Mouse (Mus musculus) megakaryocyte, embryonic 14.5 days (primary cell): ENCODE measurements around the gene Gtpbp8. TPM values are rescaled to one million over a fixed set of nuclear protein-coding genes. Genes with fewer than 3 reads are reported as not detected.

Source experiments
- H3K27me3 ChIP-seq: replicated peaks from 2 replicates; pipeline ENCODE3; 2012; ENCODE audit warnings: inconsistent platforms
- H3K36me3 ChIP-seq: replicated peaks from 2 replicates; pipeline ENCODE3; 2012; ENCODE audit warnings: low read length, inconsistent platforms, mixed read lengths
- H3K4me1 ChIP-seq: 2 replicates; pipeline ENCODE4 v1.6.1; 2012; ENCODE audit warnings: inconsistent platforms
- H3K4me3 ChIP-seq: replicated peaks from 2 replicates; pipeline ENCODE3; 2012; ENCODE audit warnings: moderate library complexity, mild to moderate bottlenecking, inconsistent platforms
- H3K9me3 ChIP-seq: 2 replicates; pipeline ENCODE4 v1.6.1; 2012; ENCODE audit warnings: inconsistent platforms
- FLI1 ChIP-seq: IDR thresholded peaks from 2 replicates; pipeline ENCODE4 v1.6.1; 2012; ENCODE audit warnings: low read length, inconsistent platforms, mixed read lengths
- GATA1 ChIP-seq: IDR thresholded peaks from 3 replicates; pipeline ENCODE4 v1.6.1; 2012; ENCODE audit warnings: mixed read lengths, low read length, inconsistent platforms, borderline replicate concordance
- polyA plus RNA-seq: library from polyadenylated mRNA; stranded (reverse); fragments of >175 nt; gene quantifications from 2 replicates; pipeline ENCODE4 v1.2.3, GENCODE M21; 2012; ENCODE audit warnings: low replicate concordance; ENCODE audit not compliant: insufficient read depth

The Gtpbp8 gene
- polyA plus RNA-seq, 1 experiment = 22.7 TPM

DNA sequence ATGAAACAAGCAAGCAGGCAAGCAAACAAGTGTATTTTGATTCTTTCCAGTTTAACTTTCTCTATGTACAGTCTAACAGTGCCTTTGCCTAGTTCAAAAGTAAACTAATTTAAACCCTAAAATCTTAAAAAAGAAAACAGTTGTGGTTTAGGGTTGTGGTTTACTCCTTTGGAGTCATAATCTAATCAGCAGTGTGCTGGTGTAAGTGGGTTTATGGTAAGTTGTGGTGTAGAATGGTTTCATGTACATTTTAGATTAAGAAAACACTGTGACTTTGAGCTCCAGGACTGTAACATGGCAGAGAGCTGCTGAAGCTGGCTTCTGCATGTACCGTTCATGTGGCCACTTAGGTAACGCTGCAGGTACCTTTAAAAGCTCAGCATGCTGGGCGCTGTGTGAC lies 18.6 kb downstream of the Gtpbp8 start:
- peaks cover 65% of the 10 kb centered on the region for H3K4me1 ChIP-seq
- no peaks in the 10 kb centered on the region for H3K27me3 ChIP-seq
- peaks cover 48% of the 10 kb centered on the region for H3K36me3 ChIP-seq
- TF ChIP-seq GATA1 (no peak; the same call in 2 of the 3 replicates), FLI1 (no peak)
- no peaks in the 10 kb centered on the region for H3K9me3 ChIP-seq
- H3K4me3 ChIP-seq = peak overlapping the region; percentile 75

DNA sequence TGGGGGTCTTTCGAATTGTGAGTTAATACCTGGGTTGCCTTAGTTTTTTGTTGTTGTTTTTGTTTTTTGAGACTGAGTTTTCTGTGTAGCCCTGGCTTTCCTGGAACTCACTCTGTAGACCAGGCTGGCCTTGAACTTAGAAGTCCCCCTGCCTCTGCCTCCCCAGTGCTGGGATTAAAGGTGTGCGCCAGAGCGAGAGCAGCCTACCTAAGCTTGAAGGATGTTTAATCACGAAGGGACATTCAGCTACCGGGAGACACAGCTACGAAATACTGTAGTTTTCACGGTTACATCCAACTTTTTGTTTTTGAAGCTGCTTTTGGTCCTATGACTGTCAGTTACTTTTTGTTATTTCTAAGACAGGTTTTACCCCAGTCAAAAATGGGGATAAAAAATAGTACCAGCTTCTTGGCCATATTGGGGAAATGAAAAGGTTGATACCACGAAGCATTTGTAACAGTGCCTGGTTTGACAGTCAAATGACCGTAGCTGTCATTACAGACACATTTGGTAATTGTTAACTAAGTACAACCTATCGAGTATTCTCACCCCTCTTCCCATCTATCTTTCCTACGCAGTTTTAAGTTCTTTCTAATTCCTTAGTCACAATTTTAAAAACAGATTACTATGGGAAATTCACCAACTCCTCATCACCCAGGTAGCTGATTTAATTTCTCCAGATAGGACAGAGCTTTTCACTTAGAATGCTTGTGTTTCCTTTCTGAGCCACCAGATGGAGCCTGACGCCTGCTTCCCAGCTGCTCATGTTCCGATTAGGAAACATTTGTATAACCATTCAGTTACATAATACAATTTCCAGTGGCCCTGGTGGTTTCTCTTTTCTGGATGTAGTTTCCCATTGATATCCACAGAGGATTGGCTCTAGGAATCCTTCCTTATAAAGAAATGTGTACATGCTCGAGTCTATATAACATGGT lies 20.6 kb downstream of the Gtpbp8 start:
- Histone ChIP-seq H3K36me3 (peaks cover 29% of the 10 kb centered on the region), H3K4me3 (peak overlapping the region; percentile 95), H3K9me3 (no peaks in the 10 kb centered on the region), H3K4me1 (peaks cover 61% of the 10 kb centered on the region), H3K27me3 (no peaks in the 10 kb centered on the region)
- TF ChIP-seq GATA1 (no peak), FLI1 (no peak)

DNA sequence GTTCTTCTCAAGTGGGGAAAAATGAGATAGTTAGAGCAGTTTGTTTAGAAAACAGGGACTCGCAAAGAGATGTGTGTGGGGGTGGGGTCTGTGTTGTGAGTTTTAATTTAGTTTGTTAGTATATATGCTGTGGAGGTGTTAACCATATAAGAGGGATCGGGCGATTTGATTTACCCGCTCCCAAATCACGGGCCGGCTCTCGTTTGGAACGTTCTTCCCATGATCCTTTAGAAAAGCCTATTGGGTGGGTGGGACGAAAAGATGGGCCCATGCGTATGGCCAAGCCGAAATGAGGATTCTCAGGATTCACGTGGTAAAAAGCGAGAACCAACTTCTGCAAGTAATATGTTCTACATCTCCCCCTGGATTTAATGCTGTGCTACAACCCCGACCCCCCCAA lies 21.3 kb downstream of the Gtpbp8 start:
- peaks cover 61% of the 10 kb centered on the region for H3K4me1 ChIP-seq
- H3K9me3 ChIP-seq = no peaks in the 10 kb centered on the region
- H3K36me3 ChIP-seq = peaks cover 32% of the 10 kb centered on the region
- H3K27me3 ChIP-seq = no peaks in the 10 kb centered on the region
- no peak for TF ChIP-seq GATA1
- no peak for TF ChIP-seq FLI1
- peak overlapping the region; percentile 95 for H3K4me3 ChIP-seq

DNA sequence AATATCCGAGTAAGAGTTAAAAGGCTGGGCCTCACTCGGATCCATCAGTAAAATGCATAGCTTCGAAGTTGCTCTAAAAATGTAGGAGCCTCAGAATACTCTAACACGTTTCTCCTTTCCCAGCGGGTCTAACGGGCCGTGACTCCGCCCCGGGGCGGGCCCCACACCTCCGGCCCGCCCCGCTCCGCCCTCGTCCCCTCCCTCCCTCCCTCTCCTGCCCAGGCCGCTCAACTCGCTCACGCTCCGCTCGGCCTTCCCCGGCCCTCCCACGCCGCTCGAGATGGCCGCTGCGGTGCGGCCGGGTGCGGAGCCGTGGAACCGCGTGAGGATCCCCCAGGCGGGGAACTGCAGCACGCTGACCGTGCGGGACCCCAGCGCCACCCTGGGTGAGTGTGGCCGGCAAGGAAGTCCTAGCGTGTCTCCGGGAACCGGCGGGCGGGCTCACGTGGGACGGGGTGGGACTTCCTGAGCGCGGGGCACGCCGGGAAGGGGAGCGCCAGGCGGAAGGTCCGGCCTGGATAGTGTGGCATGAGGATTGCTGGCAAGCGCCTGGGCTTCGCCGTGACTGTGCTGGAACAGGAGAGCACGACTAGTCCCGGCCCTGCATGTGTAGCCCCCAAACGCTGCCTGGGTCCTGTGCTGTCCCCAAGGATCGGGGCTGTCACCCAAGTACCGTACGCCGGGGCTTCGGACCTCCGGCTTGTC lies 21.9 kb downstream of the Gtpbp8 start, which contains the start of gene Nepro:
Nepro (plus strand) TSS at position 219 of the 705 bp plus-strand sequence.
- no peaks in the 10 kb centered on the region for H3K9me3 ChIP-seq
- no peak for TF ChIP-seq GATA1
- no peak for TF ChIP-seq FLI1
- H3K4me1 ChIP-seq = peaks cover 57% of the 10 kb centered on the region
- H3K36me3 ChIP-seq = peaks cover 32% of the 10 kb centered on the region
- peak within 1 kb of the TSS; percentile 95 for H3K4me3 ChIP-seq
- no peaks in the 10 kb centered on the region for H3K27me3 ChIP-seq

DNA sequence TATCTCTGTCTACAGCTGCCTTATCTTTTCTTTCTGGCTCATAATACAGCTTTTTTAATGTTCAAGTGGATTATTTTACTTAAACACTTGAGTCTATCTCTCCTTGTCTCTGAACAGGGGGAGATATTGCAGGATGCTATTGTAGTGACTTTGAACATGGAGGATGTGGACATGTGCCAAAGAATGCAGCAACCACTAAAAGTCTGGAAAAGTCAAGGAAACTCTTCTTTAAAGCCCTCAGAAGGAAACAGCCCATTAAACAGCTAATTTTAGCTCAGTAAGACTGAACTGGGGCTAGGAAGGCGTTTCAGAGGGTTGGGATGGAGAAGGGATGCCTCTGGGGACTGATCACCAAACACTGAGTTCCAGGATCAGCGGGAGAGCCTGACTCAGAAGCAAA lies 23.5 kb downstream of the Gtpbp8 start:
- Histone ChIP-seq H3K36me3 (peaks cover 29% of the 10 kb centered on the region), H3K4me3 (no peak overlapping the region), H3K4me1 (peaks cover 41% of the 10 kb centered on the region), H3K9me3 (no peaks in the 10 kb centered on the region), H3K27me3 (no peaks in the 10 kb centered on the region)
- no peak for TF ChIP-seq FLI1
- TF ChIP-seq GATA1 = no peak

DNA sequence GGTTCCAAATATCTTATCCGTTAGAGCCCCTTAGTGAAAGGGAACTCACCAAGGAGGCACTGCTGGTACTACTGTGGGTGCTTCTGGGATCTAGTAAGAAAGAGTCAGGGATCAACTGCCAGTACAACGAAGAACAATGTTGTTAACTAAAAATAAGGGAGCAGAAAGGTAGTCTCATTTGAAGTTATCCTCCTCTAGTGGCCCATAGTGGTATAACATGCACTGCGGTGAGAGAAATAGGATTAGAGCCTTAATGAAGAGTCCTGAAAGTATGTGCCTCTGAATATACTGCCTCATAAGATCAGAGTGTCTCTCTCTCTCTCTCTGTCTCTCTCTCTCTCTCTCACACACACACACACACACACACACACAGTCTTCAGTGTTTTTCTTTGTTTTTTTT lies 25.6 kb downstream of the Gtpbp8 start:
- no peak overlapping the region for H3K4me3 ChIP-seq
- peaks cover 22% of the 10 kb centered on the region for H3K4me1 ChIP-seq
- H3K9me3 ChIP-seq = no peaks in the 10 kb centered on the region
- TF ChIP-seq GATA1 = no peak
- TF ChIP-seq FLI1 = no peak
- no peaks in the 10 kb centered on the region for H3K27me3 ChIP-seq
- H3K36me3 ChIP-seq = peaks cover 25% of the 10 kb centered on the region

DNA sequence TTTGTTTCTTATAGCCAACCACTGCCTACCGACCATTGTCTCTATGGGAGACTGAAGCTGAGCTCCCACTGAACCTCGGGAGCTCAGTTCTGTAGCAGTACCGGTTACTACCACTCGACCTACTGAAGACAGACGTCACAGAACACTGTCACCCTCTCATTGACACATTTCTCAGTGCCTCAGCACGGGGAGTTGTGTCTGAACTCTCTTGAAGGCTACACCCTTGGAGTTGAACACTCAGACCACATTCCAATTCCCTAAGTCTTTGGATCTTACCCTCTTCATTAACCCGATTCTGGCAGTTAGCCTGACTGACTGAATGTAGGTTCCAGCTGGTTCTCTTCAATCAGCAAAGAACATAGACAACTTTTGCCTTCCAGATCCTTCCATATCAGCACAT lies 26.8 kb downstream of the Gtpbp8 start:
- H3K4me3 ChIP-seq = no peak overlapping the region
- H3K36me3 ChIP-seq = peaks cover 25% of the 10 kb centered on the region
- H3K27me3 ChIP-seq = no peaks in the 10 kb centered on the region
- H3K9me3 ChIP-seq = no peaks in the 10 kb centered on the region
- TF ChIP-seq FLI1 (no peak), GATA1 (no peak)
- peaks cover 14% of the 10 kb centered on the region for H3K4me1 ChIP-seq

DNA sequence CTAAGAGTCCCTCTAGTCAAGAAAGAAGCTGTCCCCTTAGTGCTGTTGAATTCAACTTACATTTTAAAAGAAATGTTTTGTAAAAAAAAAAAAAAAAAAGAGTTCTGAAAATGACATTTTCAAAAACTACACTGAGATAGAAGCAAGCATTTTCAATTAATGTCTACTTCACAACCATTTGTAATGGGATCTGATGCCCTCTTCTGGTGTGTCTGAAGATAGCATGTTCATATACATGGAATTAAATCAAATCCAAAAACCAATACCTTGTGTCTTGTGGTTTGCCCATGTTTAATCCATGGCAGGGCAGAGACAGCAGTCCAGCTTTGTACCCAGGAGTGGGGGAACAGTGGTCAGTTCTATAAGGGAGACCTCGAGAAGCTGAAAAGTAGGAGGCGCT lies 28.3 kb downstream of the Gtpbp8 start:
- no peak overlapping the region for H3K4me3 ChIP-seq
- no peaks in the 10 kb centered on the region for H3K9me3 ChIP-seq
- no peaks in the 10 kb centered on the region for H3K27me3 ChIP-seq
- no peak for TF ChIP-seq GATA1
- no peak for TF ChIP-seq FLI1
- peaks cover 25% of the 10 kb centered on the region for H3K36me3 ChIP-seq
- H3K4me1 ChIP-seq = peaks cover 5% of the 10 kb centered on the region

DNA sequence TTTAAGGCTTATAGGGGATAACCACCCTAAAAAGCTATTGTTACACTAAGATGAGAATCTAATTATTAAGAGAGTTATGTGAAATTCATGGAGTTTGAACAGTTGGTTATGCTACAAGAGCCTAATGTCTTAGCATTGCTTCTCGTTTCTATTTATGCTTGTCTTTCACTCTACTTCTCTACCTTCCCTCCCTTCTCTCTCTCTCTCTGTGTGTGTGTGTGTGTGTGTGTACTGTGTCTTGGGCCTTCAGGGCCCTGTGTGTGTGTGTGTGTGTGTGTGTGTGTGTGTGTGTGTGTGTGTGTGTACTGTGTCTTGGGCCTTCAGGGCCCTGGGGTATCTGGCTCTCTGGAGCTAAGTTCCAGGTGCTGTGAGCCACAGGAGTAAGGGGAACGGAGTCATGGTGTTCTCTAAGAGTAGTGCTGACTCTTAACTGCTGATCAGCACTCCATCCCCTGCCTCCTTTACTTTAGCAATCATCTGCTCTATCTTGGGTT lies 29.0 kb downstream of the Gtpbp8 start:
- peaks cover 25% of the 10 kb centered on the region for H3K36me3 ChIP-seq
- no peaks in the 10 kb centered on the region for H3K27me3 ChIP-seq
- no peak overlapping the region for H3K4me3 ChIP-seq
- no peaks in the 10 kb centered on the region for H3K4me1 ChIP-seq
- TF ChIP-seq GATA1 = no peak
- TF ChIP-seq FLI1 = no peak
- H3K9me3 ChIP-seq = no peaks in the 10 kb centered on the region

DNA sequence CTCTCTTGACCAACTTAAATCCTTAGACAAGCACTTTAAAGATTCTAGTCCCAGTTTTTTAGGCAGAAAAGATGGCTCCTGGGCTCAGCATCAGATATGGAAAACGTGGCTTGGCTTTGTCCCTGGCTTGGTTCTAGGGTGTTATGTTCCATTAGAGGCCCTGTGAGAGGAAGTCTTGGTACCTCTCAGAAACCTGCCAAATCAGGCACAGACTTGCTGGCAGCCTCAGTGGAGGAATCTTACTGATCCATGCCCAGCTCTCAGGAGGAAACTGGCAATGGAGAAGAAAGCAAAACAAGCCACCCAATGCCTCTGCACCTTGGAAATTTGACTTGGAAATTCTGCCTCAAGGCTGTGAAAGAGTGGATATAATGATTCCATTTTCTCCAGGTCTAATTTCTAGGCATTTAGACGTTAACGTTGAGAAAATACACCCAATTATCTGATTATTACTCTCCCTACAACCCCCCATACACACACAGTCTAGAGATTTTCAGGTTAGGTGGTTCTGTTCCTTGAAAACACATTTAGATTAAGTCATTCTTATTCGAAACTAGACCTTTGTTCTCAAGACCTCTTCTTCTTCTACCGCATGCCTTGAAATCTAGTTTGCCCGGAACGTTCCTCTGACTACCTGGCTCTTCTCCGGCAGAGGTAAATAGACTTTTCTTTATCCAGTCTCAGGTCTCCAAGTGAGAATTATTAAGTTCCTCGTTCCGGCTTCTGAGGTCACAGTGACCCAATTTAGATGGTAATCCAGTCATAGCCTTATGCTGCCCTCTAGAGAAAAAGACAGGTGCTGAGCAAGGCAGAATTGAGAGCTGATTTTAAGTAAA lies 29.6 kb downstream of the Gtpbp8 start:
- H3K27me3 ChIP-seq = no peaks in the 10 kb centered on the region
- H3K9me3 ChIP-seq = no peaks in the 10 kb centered on the region
- no peaks in the 10 kb centered on the region for H3K4me1 ChIP-seq
- no peak overlapping the region for H3K4me3 ChIP-seq
- peaks cover 25% of the 10 kb centered on the region for H3K36me3 ChIP-seq
- TF ChIP-seq GATA1 (no peak), FLI1 (no peak)
